Mouse (Mus musculus) bone marrow, adult 2 months (tissue): ENCODE measurements around the gene Tedc1.

ENCODE experiments used
- CTCF ChIP-seq: fragments of 200-500 bp; IDR thresholded peaks from 2 replicates; pipeline ENCODE4 v1.5.1; 2011; ENCODE audit warnings: low read length, control low read depth; ENCODE audit not compliant: control insufficient read depth, insufficient read depth
- POLR2A ChIP-seq: fragments of 200-500 bp; IDR thresholded peaks from 2 replicates; pipeline ENCODE4 v1.6.1; 2011; ENCODE audit warnings: low read depth, mild to moderate bottlenecking, control low read depth, low read length, borderline replicate concordance; ENCODE audit not compliant: control insufficient read depth

DNA sequence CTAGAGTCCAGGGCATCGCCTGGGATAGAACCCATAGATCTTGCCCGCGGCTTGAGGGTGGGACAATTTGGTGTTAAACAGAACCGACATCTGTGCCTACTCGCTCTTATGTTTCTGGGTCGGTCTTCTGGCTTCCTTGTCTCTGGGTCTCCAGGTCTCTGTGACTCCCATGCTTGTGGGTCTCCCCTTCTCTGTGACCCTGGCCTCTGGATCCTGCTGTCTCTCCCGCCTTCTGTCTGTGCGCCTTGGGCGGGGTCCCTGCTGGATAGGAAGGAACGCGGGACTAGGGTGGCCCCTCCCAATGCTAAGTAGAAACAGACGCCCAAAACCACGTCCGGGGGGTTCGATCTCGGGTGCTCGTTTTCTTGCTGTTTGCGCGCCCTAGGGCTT, 4.0 kb upstream of the Tedc1 start:
- TF ChIP-seq CTCF (no peak), POLR2A (no peak)
